Mouse (Mus musculus): ENCODE results near the gene Pick1.

The Pick1 gene

DNA sequence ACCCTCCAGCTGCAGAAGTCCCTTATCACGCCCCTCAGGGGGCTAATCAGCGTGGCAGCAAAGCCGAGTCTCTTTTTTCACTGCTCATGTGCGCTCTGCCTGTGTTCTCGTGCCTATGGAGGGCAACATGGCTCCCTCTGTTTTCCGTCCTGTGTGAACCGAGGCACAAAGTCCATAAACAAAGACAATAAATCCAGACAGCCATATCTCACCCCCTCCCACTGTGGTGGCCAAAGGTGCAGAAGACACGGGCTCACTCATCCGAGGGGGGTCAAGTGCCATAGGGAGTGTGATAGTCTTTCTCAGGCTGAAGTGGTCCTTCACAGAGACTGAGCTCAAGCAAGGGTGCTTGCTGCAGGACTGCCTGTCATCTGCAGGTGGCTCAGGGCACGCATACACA, 44.0 kb downstream of the Pick1 start:
- no peak for DNase-seq

DNA sequence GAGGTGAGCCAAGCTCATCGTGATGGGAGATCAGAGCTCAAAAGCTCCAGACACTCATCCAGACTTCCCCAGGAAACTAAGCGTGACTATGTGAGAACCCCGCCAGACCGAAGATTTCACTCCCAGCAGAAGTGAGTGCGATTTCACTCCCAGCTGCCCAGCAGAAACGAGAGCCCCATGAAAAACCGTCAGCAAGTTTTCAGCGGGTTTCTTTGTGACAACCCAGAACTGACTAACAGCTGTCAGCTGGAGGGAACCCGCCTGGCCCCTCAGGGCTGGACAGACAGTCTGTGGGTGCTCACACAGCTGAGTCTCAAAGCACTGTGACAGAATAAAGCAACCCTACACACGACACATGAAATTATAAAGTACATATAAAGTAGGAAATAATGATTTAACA, 48.8 kb downstream of the Pick1 start:
- no peak for DNase-seq

DNA sequence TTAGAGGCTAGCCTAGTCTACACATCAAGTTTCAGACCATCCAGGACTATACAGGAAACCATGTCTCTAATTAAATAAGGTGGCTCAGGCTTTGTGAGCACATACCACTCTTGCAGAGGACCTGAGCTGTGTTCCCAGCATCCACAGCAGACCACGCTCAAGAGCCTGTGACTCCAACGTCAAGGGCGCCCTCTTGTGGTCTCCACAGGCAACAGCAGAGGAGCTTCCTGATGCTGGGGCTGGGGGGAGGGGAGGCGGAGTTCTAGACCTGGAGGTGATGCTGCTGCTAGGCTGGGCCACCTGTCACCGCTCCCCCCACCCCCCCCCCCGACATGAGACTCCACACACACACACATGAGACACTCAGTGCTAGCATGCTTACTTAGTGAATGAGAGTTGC, 51.2 kb downstream of the Pick1 start:
- no peak for DNase-seq

DNA sequence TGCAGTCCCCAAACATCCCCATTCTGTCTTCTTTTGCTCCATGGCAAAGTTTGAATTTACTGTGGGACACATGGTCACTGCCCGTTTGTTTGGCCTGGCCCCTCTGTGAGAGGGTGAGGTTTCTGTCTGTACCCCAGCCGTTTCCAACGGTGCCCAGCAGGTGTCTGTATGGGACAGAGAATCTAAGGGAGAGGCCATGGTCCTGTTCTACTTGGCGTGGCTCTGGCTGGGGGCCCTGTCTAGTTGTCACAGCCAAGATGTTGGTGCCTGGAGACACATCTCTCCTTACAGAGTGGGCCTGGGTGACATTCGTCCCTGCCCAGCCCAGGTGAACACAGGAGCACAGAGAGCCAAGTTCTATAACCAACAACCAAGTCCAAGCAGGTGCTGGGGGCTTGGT, 51.9 kb downstream of the Pick1 start:
- DNase-seq = no peak

DNA sequence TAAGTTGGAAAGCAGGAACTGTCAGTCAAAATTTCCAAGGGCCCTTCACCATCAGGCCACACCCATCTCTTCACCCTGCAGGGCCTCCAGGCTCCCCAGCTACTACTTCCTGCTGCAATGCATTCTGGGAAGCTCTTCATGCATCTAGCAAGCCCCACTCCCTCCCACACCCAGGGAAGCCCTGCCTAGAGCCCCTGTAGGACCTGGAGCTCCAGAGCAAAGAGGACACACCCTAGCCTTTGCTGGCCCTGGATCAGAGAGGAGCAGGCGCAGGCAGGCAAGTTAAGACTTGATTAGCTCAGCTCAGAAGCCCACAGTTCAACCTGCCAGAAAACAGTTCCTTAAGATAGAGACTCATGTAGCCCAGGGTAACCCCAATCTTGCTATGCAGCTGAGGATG, 52.4 kb downstream of the Pick1 start:
- no peak for DNase-seq

DNA sequence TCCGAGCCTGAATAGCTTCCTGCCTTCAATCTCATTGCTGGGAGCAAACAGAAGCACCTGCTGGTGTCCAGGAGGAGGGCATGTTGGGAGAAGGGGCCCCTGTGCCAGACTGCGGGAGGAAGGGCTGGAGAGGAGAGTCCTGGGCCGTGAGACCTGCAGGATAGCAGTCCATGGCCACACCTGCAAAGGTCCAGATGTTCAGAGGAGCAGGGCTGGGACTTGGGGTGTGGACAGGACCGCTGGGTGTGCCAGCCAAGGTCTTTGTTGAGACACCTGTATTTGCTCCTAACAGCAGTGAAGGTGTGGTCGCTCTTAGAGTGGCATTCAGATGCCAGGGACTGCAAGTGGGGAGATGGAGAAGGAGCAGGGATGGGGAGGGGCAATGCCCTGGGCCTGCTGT, 53.5 kb downstream of the Pick1 start:
- no peak for DNase-seq

DNA sequence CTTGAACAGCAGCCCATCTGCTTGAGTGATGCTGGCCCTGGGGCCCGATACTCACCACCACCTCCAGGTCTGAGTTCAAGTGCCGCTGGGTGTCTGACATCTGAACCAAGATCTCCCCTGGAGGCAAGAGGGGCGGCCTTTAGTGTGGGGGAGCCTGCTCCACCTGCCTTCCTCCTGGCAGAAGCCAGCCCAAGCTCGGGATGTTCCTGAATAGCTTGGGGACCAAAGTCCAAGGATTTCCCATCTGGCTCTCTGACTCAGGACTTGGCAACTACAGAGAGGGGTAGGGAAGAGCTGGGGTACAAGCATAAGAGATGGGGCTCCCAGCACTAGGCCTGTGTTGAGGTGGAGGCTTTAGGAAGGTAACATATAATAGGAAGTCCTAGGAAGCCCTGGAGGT, 54.4 kb downstream of the Pick1 start:
- DNase-seq = no peak

DNA sequence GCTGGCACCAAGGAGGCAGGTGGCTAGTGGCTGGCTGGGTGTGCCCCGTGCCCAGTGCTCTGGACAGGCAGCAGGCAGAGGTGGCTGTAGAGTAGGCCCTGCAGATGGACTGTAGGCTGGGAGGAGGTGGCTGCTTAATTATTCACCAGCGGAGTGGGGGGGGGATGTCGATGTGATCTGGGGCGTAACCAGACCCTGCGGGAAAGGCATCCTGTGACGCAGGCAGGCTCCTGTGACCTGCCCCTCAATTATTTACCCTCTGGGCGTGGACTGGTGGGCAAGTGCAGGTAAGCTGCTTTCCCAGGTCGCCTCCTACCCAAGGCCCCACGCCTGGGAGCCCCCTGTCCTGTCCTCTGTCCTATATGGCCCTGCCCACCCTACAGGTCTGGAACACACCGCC, 56.4 kb downstream of the Pick1 start, which contains the start of gene Baiap2l2:
Gene Baiap2l2 (minus strand): TSS at position 139 of the 400 bp plus-strand sequence.
- no peak for DNase-seq

DNA sequence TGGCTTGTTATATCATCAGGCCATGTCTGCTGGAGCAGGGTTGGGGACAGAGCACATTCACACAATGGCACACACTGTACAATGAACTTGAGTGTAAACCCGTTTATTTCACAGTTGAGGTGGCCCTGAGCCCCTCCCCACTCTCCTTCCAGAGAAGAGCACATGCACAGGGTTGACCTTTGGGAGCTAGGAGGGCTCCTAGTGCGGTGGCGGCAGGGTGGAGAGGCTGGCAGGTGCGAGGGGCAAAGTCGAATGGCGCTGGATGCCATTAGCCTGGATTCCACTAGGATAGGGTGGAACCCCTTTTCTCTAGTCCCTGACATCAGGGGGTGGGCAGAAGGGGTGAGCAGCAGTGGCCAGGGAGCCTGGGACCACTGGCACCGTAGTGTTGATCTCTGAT, 57.2 kb downstream of the Pick1 start:
- DNase-seq = no peak

DNA sequence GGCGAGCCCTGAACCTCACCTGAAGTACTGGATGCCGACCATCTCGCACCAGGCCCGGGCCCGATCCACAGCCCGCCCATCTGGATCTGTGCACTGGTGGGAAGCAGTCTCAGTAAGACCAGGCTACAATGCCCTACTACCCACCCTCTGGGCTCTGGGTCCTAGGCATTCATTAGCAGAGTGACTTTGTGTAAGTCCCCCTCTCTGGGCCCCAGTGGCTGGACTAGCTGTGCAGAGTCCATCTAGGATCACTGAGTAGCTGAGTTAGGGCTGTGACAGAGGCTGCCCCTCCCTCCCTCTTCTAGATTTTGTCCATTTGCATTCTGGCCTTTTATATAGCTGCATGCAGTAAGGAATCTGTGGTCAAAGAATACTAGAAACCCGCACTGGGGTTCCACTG, 58.1 kb downstream of the Pick1 start:
- no peak for DNase-seq

DNA sequence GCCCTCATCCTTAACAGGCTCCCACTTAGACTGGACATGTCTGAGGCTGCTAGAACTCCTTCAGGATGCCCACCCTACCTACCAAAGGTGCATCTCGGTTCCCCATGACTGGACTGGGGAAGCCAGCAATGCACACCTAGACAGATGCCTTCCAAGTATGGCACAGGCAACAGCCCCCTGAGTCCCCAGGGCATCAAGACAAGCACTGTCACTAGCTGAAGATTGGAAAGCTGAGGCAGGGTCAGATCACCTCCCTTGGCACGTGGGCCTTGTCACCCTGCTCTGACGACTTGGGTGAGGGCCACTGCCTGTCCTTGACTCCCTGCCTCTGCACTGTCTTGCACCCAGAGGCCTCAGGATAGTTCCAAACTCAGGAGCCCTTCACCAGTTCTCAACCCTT, 59.4 kb downstream of the Pick1 start:
- DNase-seq = no peak

DNA sequence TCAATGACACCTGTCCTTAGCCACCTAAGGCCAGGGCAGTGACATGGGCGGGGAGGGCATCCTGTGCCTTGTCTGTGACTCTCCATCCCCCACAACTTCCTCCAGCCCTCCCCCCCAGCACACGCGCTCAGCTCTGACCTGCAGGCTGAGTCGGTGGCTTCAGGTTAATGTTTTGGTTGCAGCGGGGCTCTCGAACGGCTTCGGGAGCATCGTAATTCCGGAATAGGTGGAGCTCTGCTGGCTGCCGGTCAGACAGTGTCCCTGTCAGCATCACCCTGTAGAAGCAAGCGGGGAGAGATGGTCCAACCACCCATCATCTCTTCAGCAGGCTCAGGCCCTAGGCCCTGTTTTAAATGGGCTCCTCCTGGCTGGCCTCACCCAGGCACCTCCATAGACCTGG, 60.5 kb downstream of the Pick1 start:
- no peak for DNase-seq

DNA sequence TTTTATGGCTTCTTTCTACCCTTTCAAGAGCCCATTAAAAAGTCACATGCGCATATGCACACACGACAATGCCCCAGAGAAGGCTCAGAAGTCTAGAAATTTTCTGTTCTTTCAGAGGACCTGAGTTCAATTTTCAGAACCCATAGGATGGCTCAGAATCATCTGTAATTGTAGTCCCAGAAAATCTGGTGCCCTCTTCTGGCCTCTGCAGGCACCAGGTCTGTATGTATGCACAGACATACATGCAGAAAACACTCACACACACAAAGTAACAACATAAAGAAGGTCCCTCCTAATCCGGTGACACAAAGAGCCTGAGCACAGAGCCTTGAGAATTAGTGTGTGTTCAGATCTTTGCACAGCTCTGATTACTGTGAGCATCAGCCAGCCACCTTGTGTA, 61.4 kb downstream of the Pick1 start:
- no peak for DNase-seq

DNA sequence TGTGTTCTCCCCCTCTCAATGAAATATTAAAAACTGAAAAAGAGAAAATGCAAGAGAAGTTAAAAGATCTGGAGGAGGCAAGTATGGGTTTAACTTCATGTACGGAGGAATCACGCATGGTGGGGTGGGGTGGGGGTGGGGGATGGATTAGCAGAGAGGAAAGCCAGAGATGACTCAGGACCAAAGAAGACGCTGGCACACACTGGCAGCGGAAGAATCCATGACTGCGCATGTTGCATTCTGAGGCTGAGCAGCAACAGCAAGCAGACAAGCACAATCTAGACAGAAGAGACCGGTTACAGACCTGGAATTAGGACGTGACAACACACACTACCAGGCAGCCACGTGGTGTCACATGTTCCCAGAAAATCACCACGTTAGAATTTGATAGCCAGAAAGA, 63.8 kb downstream of the Pick1 start:
- no peak for DNase-seq

DNA sequence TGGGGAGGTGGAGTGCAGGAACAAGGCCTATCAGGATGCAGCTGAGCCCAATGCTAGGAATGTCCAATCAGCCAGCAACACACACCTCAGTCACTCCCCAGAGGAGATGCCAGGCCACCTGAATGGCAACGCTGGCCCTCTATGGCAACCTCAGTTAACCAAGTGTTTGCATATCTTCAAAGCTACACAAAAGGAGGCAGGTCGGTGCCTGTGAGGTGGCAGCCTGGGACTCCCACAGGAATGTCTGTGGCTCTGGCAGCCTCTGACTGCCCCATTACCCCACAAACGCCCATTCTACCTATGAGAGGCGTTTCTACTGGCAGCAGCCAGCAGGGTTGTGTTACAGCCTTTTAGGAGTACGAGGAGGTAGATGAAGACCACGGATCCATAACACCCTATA, 69.6 kb downstream of the Pick1 start:
- DNase-seq = no peak
